Mouse (Mus musculus) ES-Bruce4 (cell line): ENCODE measurements around the gene Dmd. TPM values are rescaled to one million over a fixed set of nuclear protein-coding genes. Genes with fewer than 3 reads are reported as not detected.

Source experiments
- H3K27ac ChIP-seq: 2 replicates; pipeline ENCODE4 v1.5.1; 2012; ENCODE audit warnings: low read length, inconsistent platforms; ENCODE audit not compliant: insufficient read depth
- H3K27me3 ChIP-seq: 2 replicates; pipeline ENCODE4 v1.6.1; 2012; ENCODE audit warnings: mild to moderate bottlenecking, low read length, inconsistent platforms; ENCODE audit not compliant: control insufficient read depth, poor library complexity, insufficient read depth, severe bottlenecking
- H3K36me3 ChIP-seq: 2 replicates; pipeline ENCODE4 v1.6.1; 2012; ENCODE audit warnings: inconsistent platforms, mild to moderate bottlenecking, low read length, moderate library complexity; ENCODE audit not compliant: control insufficient read depth, poor library complexity, insufficient read depth, severe bottlenecking
- H3K4me1 ChIP-seq: one replicate; pipeline ENCODE4 v1.8.1; 2011; ENCODE audit warnings: low read length; ENCODE audit not compliant: control insufficient read depth, insufficient read depth
- H3K4me3 ChIP-seq: 2 replicates; pipeline ENCODE4 v1.5.1; 2011; ENCODE audit warnings: low read depth, mild to moderate bottlenecking, low read length
- H3K9ac ChIP-seq: 2 replicates; pipeline ENCODE4 v1.6.1; 2012; ENCODE audit warnings: low read depth, mild to moderate bottlenecking, inconsistent platforms; ENCODE audit not compliant: poor library complexity, severe bottlenecking
- H3K9me3 ChIP-seq: replicated peaks from 2 replicates; pipeline ENCODE4 v1.6.1; 2012; ENCODE audit warnings: mild to moderate bottlenecking, low read length, inconsistent platforms; ENCODE audit not compliant: control insufficient read depth, poor library complexity, insufficient read depth, severe bottlenecking
- CTCF ChIP-seq: IDR thresholded peaks from one replicate; pipeline ENCODE4 v1.8.1; 2011; ENCODE audit warnings: low read depth, low read length
- EP300 ChIP-seq: IDR thresholded peaks from 2 replicates; pipeline ENCODE4 v1.6.1; 2011; ENCODE audit warnings: low read depth, low read length; ENCODE audit not compliant: insufficient read depth
- POLR2A ChIP-seq: IDR thresholded peaks from one replicate; pipeline ENCODE4 v1.8.1; 2011; ENCODE audit warnings: low read length; ENCODE audit not compliant: insufficient read depth
- polyA plus RNA-seq: library from polyadenylated mRNA; stranded (reverse); fragments of >200 nt; gene quantifications from 2 replicates; pipeline ENCODE4 v1.2.4, GENCODE M21; 2011; ENCODE audit warnings: low read depth; ENCODE audit not compliant: missing spikeins, insufficient read depth, insufficient read length

Gene Dmd
- polyA plus RNA-seq, 1 experiment = 29.5 TPM

DNA sequence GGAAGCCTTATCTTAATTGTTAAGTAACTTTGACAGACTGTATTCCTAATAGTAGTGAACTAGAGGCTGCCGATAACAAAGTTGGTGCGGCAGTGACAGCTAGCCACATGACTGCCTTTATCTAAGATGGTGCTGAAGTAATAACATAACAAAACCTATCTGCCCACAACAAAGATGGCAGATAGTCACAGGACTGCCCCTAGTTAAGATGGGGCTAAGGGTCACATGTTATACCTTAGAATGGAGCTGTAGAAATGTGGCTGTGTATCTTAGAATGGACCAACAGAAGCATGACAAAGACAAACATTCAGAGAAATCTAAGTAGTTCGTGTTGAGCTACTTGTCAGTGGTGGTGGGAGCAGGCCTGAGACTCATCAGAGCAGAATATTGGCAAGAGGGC, 2184.0 kb downstream of the Dmd start:
- no peaks in the 10 kb centered on the region for H3K27me3 ChIP-seq
- no peak overlapping the region for H3K27ac ChIP-seq
- no peak for TF ChIP-seq POLR2A
- no peak for TF ChIP-seq CTCF
- no peak for TF ChIP-seq EP300
- no peaks in the 10 kb centered on the region for H3K36me3 ChIP-seq
- no peaks in the 10 kb centered on the region for H3K9me3 ChIP-seq
- H3K4me3 ChIP-seq = no peak overlapping the region
- H3K9ac ChIP-seq = no peak overlapping the region
- H3K4me1 ChIP-seq = no peaks in the 10 kb centered on the region

- Histone ChIP-seq H3K9me3 (no peaks in the 10 kb centered on the region), H3K9ac (no peak overlapping the region), H3K27me3 (no peaks in the 10 kb centered on the region), H3K4me3 (no peak overlapping the region), H3K4me1 (no peaks in the 10 kb centered on the region), H3K27ac (no peak overlapping the region), H3K36me3 (no peaks in the 10 kb centered on the region)
- no peak for TF ChIP-seq CTCF
- TF ChIP-seq EP300 = no peak
- no peak for TF ChIP-seq POLR2A
Observed at GRCm38 (mm10) chrX:85137293-85137692, 2188.6 kb downstream of the Dmd start.

DNA sequence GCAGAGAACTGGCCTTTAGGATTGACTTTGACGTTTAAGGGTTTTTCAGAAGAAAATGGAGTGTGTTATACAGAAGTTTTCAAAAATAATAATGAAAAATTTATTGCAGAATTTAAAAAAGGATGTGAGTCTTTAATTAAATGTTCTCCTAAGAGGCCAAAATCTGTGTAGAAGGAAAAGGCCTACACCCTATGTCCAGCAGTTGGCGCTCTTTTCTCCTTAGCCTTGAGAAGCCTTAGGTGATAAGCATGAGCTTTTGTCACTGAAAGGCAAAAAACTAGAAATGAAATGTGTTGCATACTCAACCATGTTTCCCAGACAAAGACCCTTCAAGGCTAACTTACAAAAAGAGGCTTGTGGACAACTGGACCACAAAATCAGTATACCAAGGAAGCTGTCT, 2222.6 kb downstream of the Dmd start:
- H3K27ac ChIP-seq = no peak overlapping the region
- no peak overlapping the region for H3K9ac ChIP-seq
- H3K4me1 ChIP-seq = no peaks in the 10 kb centered on the region
- H3K4me3 ChIP-seq = no peak overlapping the region
- H3K9me3 ChIP-seq = no peaks in the 10 kb centered on the region
- TF ChIP-seq CTCF = no peak
- TF ChIP-seq POLR2A = no peak
- TF ChIP-seq EP300 = no peak
- H3K36me3 ChIP-seq = no peaks in the 10 kb centered on the region
- no peaks in the 10 kb centered on the region for H3K27me3 ChIP-seq

GRCm38 (mm10) chrX:85187565-85187964, 2238.9 kb downstream of the Dmd start:
- Histone ChIP-seq H3K27me3 (no peaks in the 10 kb centered on the region), H3K4me1 (no peaks in the 10 kb centered on the region), H3K36me3 (no peaks in the 10 kb centered on the region), H3K4me3 (no peak overlapping the region), H3K9me3 (no peaks in the 10 kb centered on the region), H3K27ac (no peak overlapping the region), H3K9ac (no peak overlapping the region)
- TF ChIP-seq CTCF (no peak), EP300 (no peak), POLR2A (no peak)

DNA sequence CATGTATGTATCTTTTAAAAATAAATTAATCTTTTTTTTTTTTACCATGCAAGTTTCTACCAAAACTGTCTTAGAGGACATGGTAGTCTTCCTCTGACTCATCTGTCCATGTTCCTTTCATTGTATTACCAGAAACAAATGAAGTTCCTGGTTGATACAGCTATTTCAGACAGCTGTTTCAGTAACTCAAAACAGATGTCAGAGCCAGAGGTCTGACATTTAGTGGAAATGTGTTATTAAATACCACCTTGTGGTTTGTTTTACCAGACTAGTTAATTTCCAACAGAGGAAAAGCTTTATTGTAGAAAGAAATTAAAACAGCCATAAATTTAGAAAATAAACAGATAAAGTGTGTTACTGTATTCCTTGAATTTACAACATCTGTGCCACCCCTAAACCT, 2245.2 kb downstream of the Dmd start:
- Histone ChIP-seq H3K4me3 (no peak overlapping the region), H3K27ac (no peak overlapping the region), H3K9me3 (no peaks in the 10 kb centered on the region), H3K4me1 (no peaks in the 10 kb centered on the region), H3K36me3 (no peaks in the 10 kb centered on the region), H3K9ac (no peak overlapping the region), H3K27me3 (no peaks in the 10 kb centered on the region)
- no peak for TF ChIP-seq POLR2A
- no peak for TF ChIP-seq CTCF
- no peak for TF ChIP-seq EP300

GRCm38 (mm10) chrX:85197688-85198087, 2249.0 kb downstream of the Dmd start:
- no peak overlapping the region for H3K4me3 ChIP-seq
- TF ChIP-seq EP300 (no peak), POLR2A (no peak), CTCF (no peak)
- H3K27me3 ChIP-seq = no peaks in the 10 kb centered on the region
- no peaks in the 10 kb centered on the region for H3K4me1 ChIP-seq
- H3K27ac ChIP-seq = no peak overlapping the region
- H3K9me3 ChIP-seq = no peaks in the 10 kb centered on the region
- no peak overlapping the region for H3K9ac ChIP-seq
- H3K36me3 ChIP-seq = no peaks in the 10 kb centered on the region
